Mouse (Mus musculus) thymus, adult 2 months (tissue): Measurements from ENCODE around the gene Lpar4. TPM values are rescaled to one million over a fixed set of nuclear protein-coding genes. Genes with fewer than 3 reads are reported as not detected.

Experiments
- DNase-seq: peaks from one replicate; pipeline ENCODE4 v3.0.0; 2021
- H3K27ac ChIP-seq: fragments of 200-500 bp; 2 replicates; pipeline ENCODE4 v1.5.1; 2012; ENCODE audit warnings: low read length, control low read depth; ENCODE audit not compliant: control insufficient read depth, insufficient read depth
- H3K27me3 ChIP-seq: fragments of 200-500 bp; 2 replicates; pipeline ENCODE4 v1.6.1; 2012; ENCODE audit warnings: mild to moderate bottlenecking, low read length, moderate library complexity, mixed read lengths; ENCODE audit not compliant: control insufficient read depth, insufficient read depth
- H3K36me3 ChIP-seq: fragments of 200-500 bp; 2 replicates; pipeline ENCODE4 v1.6.1; 2012; ENCODE audit warnings: mild to moderate bottlenecking, low read length, moderate library complexity; ENCODE audit not compliant: control insufficient read depth, insufficient read depth
- H3K4me1 ChIP-seq: fragments of 200-500 bp; replicated peaks from 2 replicates; pipeline ENCODE4 v1.6.1; 2012; ENCODE audit warnings: low read length; ENCODE audit not compliant: control insufficient read depth, insufficient read depth
- H3K4me3 ChIP-seq: fragments of 200-500 bp; 2 replicates; pipeline ENCODE4 v1.5.1; 2012; ENCODE audit warnings: mild to moderate bottlenecking, low read length, control low read depth, moderate library complexity; ENCODE audit not compliant: control insufficient read depth, insufficient read depth
- CTCF ChIP-seq: fragments of 200-500 bp; IDR thresholded peaks from 2 replicates; pipeline ENCODE4 v1.5.1; 2012; ENCODE audit warnings: mild to moderate bottlenecking, control low read depth, low read length, moderate library complexity, borderline replicate concordance; ENCODE audit not compliant: control insufficient read depth, poor library complexity, insufficient read depth; ENCODE audit errors: extremely low read depth
- POLR2A ChIP-seq: fragments of 200-500 bp; IDR thresholded peaks from 2 replicates; pipeline ENCODE4 v1.6.1; 2012; ENCODE audit warnings: mild to moderate bottlenecking, low read length, control low read depth, moderate library complexity; ENCODE audit not compliant: control insufficient read depth, poor library complexity, insufficient read depth; ENCODE audit errors: extremely low read depth
- WGBS: fragments of 180-500 bp; shearing (Covaris S2); methylation state at CpG from one replicate; pipeline ENCODE4 v1.1.7; 2018; 5-methylcytosine and 5-hydroxymethylcytosine counted together
- polyA plus RNA-seq: library from polyadenylated mRNA; depleted of rRNA; stranded (reverse); fragments of >200 nt; gene quantifications from 2 replicates; pipeline ENCODE4 v1.2.3, GENCODE M21; 2012; rRNA removed

Lpar4 gene
- polyA plus RNA-seq: 0.22 and 0.38 TPM in 2 replicates

DNA sequence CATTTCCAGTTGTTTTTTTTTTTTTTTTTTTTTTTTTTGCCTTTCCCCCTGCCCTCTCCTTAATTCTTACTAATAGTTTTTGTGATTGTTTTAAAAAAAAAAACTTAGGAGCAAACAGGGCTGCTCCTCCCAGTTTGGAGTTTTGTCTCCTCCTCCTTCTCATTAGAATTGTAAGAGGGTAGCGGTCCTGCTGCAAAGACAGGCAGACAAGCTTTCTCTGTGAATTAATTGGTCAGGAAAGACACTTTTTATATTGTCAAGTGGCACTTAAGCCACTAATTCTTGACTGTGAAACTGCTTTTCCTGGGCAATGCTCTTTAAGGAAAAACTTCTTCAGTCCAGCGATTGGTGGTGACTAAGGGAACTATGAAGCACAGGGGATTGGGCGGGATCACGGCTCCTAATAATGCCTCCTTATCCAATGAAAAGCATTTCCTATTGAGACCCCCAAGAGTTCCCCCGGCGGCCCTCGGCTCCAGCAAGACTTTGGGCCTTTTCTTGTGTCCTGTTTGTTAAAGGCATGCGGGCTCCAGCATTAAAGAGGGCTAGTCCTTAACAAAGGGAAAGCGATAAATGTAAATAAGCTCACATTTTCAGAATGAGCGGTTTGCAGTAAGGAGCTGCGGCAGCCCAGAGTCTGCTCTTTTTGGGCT lies at the start of gene Lpar4:
TSS of gene Lpar4 (plus strand) at position 451 of the 653 bp plus-strand sequence.
- WGBS: 25% methylated on average over 11 of the region's 11 CpGs
- DNase-seq: no peak
- H3K4me3 ChIP-seq: peak within 1 kb of the TSS; percentile 27
- no peaks in the 10 kb centered on the region for H3K27me3 ChIP-seq
- TF ChIP-seq CTCF (no peak), POLR2A (no peak)
- no peaks in the 10 kb centered on the region for H3K36me3 ChIP-seq
- no peaks in the 10 kb centered on the region; the same call in 1 of the 2 replicates for H3K4me1 ChIP-seq
- H3K27ac ChIP-seq: no peak within 1 kb of the TSS

DNA sequence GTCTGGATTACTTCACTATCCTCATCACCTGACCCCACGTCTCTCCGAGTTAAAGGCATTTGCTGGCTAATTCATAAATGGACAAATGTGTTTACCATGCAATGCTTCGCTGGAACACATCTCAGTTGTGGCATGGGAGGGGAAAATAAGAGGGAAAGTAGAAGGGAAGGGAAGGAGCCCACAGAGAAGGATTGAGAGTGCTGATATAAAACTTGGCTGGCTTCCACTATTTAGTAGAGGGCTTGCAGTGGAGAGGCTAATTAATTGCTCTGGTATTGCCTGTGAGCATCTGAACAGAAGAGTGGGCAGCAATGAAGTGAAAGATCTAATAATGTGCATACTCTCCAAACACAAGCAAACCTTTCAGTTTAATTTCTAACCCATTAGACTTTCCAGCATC lies 49.0 kb upstream of the Lpar4 start:
- no peak for DNase-seq
- TF ChIP-seq POLR2A (no peak), CTCF (no peak)
- Histone ChIP-seq H3K4me3 (no peak overlapping the region), H3K27me3 (no peaks in the 10 kb centered on the region), H3K36me3 (no peaks in the 10 kb centered on the region), H3K4me1 (peaks cover 3% of the 10 kb centered on the region; the same call in 1 of the 2 replicates), H3K27ac (no peak overlapping the region)
- 94% methylated on average over 3 of the region's 3 CpGs for WGBS

DNA sequence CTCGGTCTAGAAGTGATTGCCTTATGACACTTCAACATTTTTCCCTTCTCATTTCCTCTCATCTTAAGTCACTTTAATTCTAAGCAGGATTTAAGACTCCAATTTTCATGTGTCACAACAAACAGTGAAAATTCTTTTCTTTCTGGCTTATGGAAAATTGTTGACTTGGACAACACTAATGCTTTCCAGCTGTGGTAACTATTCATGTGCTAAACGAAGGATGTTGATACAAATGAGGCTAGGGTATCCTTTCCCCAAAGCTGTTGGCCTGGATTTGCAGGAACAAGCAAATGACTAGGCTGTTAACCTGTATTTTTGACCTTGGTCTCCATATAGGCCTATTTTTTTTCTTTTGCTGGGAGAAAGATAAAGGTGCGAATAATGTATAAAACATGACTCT lies 48.5 kb upstream of the Lpar4 start:
- H3K27ac ChIP-seq: no peak overlapping the region
- no peak for DNase-seq
- H3K36me3 ChIP-seq: no peaks in the 10 kb centered on the region
- TF ChIP-seq CTCF: no peak
- TF ChIP-seq POLR2A: no peak
- WGBS: 80% methylated on average over 3 of the region's 3 CpGs
- no peaks in the 10 kb centered on the region for H3K27me3 ChIP-seq
- peaks cover 3% of the 10 kb centered on the region; the same call in 1 of the 2 replicates for H3K4me1 ChIP-seq
- H3K4me3 ChIP-seq: no peak overlapping the region

DNA sequence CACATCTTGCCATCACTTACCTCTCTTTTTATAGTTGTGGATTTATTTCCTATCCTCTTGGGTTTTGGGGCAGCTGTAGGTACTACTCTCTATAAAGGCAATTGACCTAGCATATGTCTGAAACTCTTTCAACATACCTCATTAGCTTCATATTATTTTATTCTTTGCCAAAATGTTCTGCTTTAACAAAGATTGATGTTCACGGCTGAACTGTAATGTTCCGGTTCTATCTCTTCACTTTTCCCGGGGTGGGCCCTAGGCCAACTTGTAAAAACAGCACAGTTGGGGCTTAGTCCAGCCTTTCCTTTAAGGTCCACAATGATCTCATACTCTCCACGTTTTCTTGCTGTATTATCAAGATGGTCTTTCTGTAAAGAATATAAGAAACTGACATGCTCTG lies 48.1 kb upstream of the Lpar4 start:
- Histone ChIP-seq H3K4me1 (peaks cover 3% of the 10 kb centered on the region; the same call in 1 of the 2 replicates), H3K36me3 (no peaks in the 10 kb centered on the region), H3K27me3 (no peaks in the 10 kb centered on the region), H3K4me3 (no peak overlapping the region), H3K27ac (no peak overlapping the region)
- 88% methylated on average over 4 of the region's 4 CpGs for WGBS
- no peak for TF ChIP-seq CTCF
- no peak for TF ChIP-seq POLR2A
- no peak for DNase-seq

DNA sequence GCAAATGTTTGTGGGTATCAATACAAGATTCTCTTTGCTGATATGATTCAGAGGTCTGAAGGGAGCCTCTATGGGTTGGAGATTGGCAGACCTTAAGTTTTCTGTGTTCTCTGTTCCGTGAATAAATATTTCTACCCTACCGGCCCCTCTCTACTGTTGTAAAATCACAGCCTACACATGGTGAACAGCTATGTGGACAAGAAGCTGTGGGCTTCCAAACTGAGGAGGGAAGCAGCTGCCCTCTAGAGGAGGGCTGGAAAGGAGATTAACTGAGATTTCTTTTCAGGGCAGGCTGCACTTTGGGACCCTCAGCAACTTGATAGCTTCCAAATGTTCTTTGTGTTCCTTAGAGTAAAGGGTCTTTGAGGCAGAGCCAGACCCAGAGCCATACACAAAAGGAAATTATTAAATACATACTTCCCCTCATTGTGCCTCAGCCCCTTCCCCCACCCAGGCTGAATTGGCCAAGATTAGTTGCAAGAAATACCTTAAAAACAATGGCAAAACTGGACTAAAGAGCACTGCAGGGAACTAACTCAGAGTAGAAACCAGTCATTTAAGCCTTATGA lies 22.6 kb upstream of the Lpar4 start:
- peaks cover 2% of the 10 kb centered on the region; the same call in 1 of the 2 replicates for H3K4me1 ChIP-seq
- H3K27me3 ChIP-seq: no peaks in the 10 kb centered on the region
- 85% methylated on average over 2 of the region's 2 CpGs for WGBS
- TF ChIP-seq CTCF: no peak
- TF ChIP-seq POLR2A: no peak
- no peak for DNase-seq
- H3K36me3 ChIP-seq: no peaks in the 10 kb centered on the region
- H3K4me3 ChIP-seq: no peak overlapping the region
- H3K27ac ChIP-seq: no peak overlapping the region

DNA sequence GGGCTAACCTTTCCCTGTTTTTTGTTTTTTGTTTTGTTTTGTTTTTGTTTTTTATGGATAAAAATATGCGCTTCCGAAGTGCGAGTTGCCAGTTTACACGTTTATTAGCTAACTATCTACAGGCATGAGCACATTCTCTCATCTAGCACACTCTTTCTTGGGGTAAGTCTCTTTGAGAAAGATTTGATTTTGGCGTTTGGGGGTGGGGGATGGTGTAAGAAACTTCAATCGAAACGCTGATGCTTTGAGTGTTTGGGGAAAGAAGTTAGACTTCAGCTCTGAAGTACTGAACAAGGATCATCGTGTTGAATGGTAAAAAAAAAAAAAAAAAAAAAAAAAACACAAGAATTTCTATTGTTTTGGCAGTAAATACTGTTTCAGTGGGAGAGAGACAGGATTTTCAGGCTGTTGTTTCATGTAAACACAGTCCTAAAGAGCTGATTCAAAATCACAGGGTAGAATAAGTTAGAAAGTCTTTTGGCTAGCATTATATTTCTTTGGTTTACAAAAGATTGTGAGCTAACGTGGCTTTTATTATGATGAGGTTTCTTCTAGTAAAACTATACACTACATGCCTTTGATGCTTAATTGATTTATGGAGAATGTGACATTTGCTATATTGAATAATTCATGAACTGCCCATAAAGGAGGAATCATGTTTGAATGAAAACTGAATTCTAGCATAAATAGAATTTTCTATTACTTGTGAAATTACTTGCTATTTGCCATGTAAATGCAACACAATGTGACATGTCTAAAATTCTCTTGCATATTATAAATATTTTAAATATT lies 599 bp downstream of the Lpar4 start:
- no peaks in the 10 kb centered on the region for H3K36me3 ChIP-seq
- H3K27me3 ChIP-seq: no peaks in the 10 kb centered on the region
- H3K27ac ChIP-seq: no peak overlapping the region
- 7% methylated on average over 9 of the region's 9 CpGs for WGBS
- DNase-seq: no peak
- TF ChIP-seq CTCF (no peak), POLR2A (no peak)
- no peak overlapping the region; the same call in 1 of the 2 replicates for H3K4me3 ChIP-seq
- no peaks in the 10 kb centered on the region; the same call in 1 of the 2 replicates for H3K4me1 ChIP-seq
